Mouse (Mus musculus): ENCODE data around the gene Gm5737.

Gene Gm5737

GRCm38 (mm10) chr7:120811834-120812415 is at the start of gene Gm5737:
TSS of gene Gm5737 (plus strand) at chr7:120812365.
- no peak for DNase-seq (ENCODE audit: low read depth, low spot score)

GRCm38 (mm10) chr7:120767369-120767768 is 44.8 kb upstream of the Gm5737 start:
- DNase-seq (ENCODE audit: low read depth, low spot score): no peak

- no peak for DNase-seq (ENCODE audit: low read depth, low spot score)
Observed at GRCm38 (mm10) chr7:120771389-120771788, 40.8 kb upstream of the Gm5737 start.

GRCm38 (mm10) chr7:120778012-120778411 is 34.2 kb upstream of the Gm5737 start:
- DNase-seq (ENCODE audit: low read depth, low spot score): no peak

- DNase-seq (ENCODE audit: low read depth, low spot score): no peak
Observed at GRCm38 (mm10) chr7:120795544-120795943, 16.6 kb upstream of the Gm5737 start.

- no peak for DNase-seq (ENCODE audit: low read depth, low spot score)
Observed at GRCm38 (mm10) chr7:120796369-120796768, 15.8 kb upstream of the Gm5737 start.

- peak; percentile 70 for DNase-seq (ENCODE audit: low read depth, low spot score)
Observed at GRCm38 (mm10) chr7:120803268-120803667, 8.9 kb upstream of the Gm5737 start.

GRCm38 (mm10) chr7:120809705-120810104 is 2.5 kb upstream of the Gm5737 start:
- no peak for DNase-seq (ENCODE audit: low read depth, low spot score)

GRCm38 (mm10) chr7:120817552-120817951 is 5.4 kb downstream of the Gm5737 start:
- DNase-seq (ENCODE audit: low read depth, low spot score): no peak

- no peak for DNase-seq (ENCODE audit: low read depth, low spot score)
Observed at GRCm38 (mm10) chr7:120819386-120819785, 7.2 kb downstream of the Gm5737 start.

GRCm38 (mm10) chr7:120823248-120823647 is 11.1 kb downstream of the Gm5737 start:
- DNase-seq (ENCODE audit: low read depth, low spot score): peak; percentile 75

- DNase-seq (ENCODE audit: low read depth, low spot score): peak; percentile 80
Observed at GRCm38 (mm10) chr7:120825097-120825496, 12.9 kb downstream of the Gm5737 start.

GRCm38 (mm10) chr7:120826408-120826807 is 14.2 kb downstream of the Gm5737 start:
- peak; percentile 40 for DNase-seq (ENCODE audit: low read depth, low spot score)

GRCm38 (mm10) chr7:120830431-120831381 is 18.5 kb downstream of the Gm5737 start:
- peak; percentile 90 for DNase-seq (ENCODE audit: low read depth, low spot score)

- peak; percentile 66 for DNase-seq (ENCODE audit: low read depth, low spot score)
Observed at GRCm38 (mm10) chr7:120834426-120834825, 22.3 kb downstream of the Gm5737 start.

- peak; percentile 96 for DNase-seq (ENCODE audit: low read depth, low spot score)
Observed at GRCm38 (mm10) chr7:120834863-120835372, 22.8 kb downstream of the Gm5737 start.

GRCm38 (mm10) chr7:120835449-120836359 is 23.5 kb downstream of the Gm5737 start:
- peak; percentile 99 for DNase-seq (ENCODE audit: low read depth, low spot score)

- peak; percentile 69 for DNase-seq (ENCODE audit: low read depth, low spot score)
Observed at GRCm38 (mm10) chr7:120836361-120836760, 24.2 kb downstream of the Gm5737 start.

- DNase-seq (ENCODE audit: low read depth, low spot score): no peak
Observed at GRCm38 (mm10) chr7:120838436-120839160, 26.4 kb downstream of the Gm5737 start.

- no peak for DNase-seq (ENCODE audit: low read depth, low spot score)
Observed at GRCm38 (mm10) chr7:120839786-120840185, 27.6 kb downstream of the Gm5737 start.

All from brain, adult 2 months (tissue).